Mouse (Mus musculus) heart, adult 18-20 months (tissue): ENCODE results near the gene Gm3336. TPM values are rescaled to one million over a fixed set of nuclear protein-coding genes. Genes with fewer than 3 reads are reported as not detected.

Source experiments
- DNase-seq, 2 experiments: peaks; one replicate each; pipeline ENCODE4 v3.0.0; 2021 to 2022; ENCODE audit warnings: mixed read lengths in 1 of 2
- long read RNA-seq, 2 experiments: library from polyadenylated mRNA; stranded (forward); transcript quantifications; one replicate each; pipeline ENCODE4 v2.0.0; 2021
- total RNA-seq, 2 experiments: library from RNA; stranded (reverse); gene quantifications; 2 replicates each; pipeline ENCODE4 v1.2.3; 2021

Gm3336 gene
- not detected for total RNA-seq
- long read RNA-seq, experiment 1: 0 reads
- long read RNA-seq, experiment 2: 0 reads

DNA sequence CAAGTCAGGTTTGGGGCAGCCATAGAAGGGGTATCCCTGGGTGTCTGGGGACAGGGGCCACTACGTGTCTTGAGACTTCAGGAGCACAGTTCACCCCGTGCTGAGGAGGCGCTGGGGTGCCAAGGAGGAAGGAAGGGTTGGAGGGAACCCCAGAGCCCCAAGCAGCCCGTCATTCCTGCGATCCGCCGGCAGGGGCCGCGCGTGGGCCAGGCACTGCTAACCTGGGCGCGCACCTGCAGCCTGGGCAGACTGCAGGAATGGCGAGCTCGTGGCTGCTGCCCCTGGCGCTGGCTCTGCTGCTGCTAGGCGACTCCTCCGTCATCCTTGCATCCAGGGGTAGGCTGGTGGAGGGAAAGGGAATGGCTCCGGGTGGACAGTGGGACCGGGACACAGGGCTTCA, at the start of gene Gm3336:
Gene Gm3336 (plus strand): TSS at position 247 of the 400 bp plus-strand sequence.
- DNase-seq: peak; percentile 56 to 73

GRCm38 (mm10) chr8:70671615-70672324, 46.6 kb upstream of the Gm3336 start:
- DNase-seq: peak; percentile 72 to 81

GRCm38 (mm10) chr8:70672325-70673078, 45.8 kb upstream of the Gm3336 start:
- no peak for DNase-seq

- DNase-seq: peak; percentile 99 to 100
These were observed 45.1 kb upstream of the Gm3336 start, which contains the start of gene Lsm4 for GRCm38 (mm10) chr8:70673079-70673856. TSS of gene Lsm4 (plus strand) at chr8:70673248.

DNA sequence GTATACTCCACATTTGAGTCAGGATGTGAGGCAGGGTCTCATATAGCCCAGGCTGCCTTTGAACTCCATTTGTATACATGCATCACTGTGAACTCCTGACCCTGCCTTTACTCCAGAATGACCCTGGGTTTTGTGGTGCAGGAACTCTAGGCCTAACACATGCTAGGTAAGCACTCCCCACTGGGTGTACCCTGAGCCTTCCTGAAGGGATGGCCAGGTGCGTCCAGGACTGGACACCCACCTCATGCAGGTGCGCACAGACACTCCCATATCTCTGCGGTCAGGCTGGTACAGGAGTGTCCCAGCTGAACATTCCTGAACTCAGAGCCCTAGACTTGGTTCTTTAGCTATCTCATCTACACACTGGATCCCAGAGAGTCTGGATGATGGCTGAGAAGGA, 44.2 kb upstream of the Gm3336 start:
- DNase-seq: no peak

- no peak for DNase-seq
These were observed 43.6 kb upstream of the Gm3336 start for GRCm38 (mm10) chr8:70674716-70675115.

- no peak for DNase-seq
These were observed 43.0 kb upstream of the Gm3336 start for GRCm38 (mm10) chr8:70675336-70675735.

DNA sequence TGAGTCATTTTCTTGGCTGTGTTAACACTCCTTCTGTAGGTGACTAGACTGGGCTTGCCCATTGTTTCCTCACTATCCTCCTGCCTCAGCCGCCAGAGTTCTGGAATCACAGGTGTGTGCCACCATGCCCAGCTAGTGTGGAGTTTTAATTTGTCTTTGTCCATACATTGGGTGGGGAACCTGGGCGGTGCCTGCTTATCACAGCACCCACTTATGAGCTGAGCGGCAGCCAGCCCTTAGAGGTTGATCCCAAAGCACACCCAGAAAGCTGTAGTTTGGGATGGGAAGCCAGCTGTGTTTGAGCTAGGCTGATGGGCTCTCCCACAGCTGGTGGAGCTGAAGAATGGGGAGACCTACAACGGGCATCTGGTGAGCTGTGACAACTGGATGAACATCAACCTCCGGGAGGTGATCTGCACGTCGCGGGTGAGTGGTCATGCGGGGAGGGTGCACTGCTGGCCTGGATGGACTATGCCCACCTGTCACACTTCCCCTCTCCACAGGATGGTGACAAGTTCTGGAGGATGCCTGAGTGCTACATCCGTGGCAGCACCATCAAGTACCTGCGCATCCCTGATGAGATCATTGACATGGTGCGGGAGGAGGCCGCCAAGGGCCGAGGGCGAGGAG, 40.8 kb upstream of the Gm3336 start:
- DNase-seq: no peak

DNA sequence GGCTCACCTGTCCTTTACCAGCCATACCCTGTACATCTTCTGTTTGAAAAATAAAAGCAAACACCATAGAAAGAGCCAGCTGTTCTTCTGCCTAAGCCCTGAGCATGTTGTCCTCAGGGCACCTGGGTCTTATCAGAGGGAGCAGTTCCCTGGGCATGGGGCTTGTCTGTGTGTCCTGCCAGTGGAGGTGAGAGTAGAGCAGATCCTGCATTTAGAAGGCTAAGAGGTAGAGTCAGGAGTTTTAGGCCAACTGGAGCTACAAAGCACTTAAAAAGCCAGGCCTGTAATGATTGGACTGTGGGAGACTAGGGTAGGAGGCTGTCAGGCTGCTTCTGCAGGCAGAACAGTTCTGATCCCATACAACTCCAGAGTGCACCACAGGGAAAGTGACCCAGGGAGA, 39.7 kb upstream of the Gm3336 start:
- DNase-seq: no peak

GRCm38 (mm10) chr8:70679404-70679803, 38.9 kb upstream of the Gm3336 start:
- DNase-seq: no peak

GRCm38 (mm10) chr8:70680039-70680438, 38.3 kb upstream of the Gm3336 start:
- peak; percentile 49 to 63 for DNase-seq

DNA sequence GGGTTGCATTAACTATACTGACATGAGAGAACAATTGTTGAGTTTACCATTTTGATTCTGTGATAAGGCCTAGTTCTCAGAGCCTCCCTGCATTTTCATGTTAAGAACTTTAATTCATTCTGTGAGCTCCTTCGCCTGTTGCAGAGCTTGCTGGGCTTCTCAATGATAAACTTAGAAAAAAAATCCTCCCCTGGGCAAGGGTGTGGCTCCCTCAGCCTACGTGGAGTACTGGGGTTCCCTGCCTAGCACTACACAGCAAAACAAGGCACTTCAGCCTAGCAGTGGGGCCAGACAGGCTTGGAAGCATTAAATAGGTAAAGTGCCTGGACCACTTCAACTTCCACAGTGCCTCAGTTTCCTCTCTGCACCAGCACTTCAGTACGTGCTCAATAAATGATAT, 36.9 kb upstream of the Gm3336 start:
- DNase-seq: no peak

GRCm38 (mm10) chr8:70682193-70682592, 36.1 kb upstream of the Gm3336 start:
- peak; percentile 83 to 93 for DNase-seq

DNA sequence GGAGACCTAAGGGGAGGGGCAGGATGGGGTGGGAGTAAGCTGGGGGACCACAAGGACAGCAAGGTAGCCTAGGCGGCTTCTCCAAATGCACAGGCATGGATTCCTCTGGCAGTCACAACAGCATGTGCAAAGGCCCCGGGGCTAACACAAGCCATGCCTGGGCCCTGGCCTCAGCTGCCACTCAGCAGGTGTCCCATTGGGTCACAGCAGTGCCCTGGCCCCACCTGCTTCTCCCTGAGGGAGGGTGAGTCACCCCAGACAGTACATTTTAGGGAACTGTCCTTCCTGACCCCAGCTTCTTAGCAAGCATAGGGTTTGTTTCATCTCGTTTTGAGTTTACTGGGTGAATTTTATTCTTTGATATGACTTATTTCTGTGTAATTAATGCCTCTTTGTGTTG, 35.7 kb upstream of the Gm3336 start:
- no peak for DNase-seq

GRCm38 (mm10) chr8:70684291-70684690, 34.1 kb upstream of the Gm3336 start:
- DNase-seq: no peak

DNA sequence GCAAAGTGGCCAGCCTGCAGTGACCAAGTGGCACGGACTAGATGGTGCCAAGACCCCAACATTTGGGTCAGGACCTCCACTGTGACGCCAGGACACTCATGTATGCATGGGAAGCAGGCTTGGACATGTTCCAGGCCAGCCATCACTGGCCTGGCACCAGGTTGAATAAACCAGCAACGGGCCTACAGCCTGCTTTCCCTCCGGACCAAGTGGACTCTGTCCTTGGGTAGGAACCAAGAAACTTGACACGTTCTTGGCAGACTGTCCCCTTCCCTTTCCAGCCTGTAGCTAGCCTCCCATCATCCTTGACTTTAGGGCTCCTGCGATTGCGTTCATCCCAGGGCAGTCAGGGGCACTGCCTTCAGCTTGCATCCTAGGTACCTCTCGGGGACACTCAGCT, 30.8 kb upstream of the Gm3336 start:
- DNase-seq: peak; percentile 87 to 88

- DNase-seq: no peak
These were observed 30.2 kb upstream of the Gm3336 start for GRCm38 (mm10) chr8:70688136-70688535.

- no peak for DNase-seq
These were observed 28.4 kb upstream of the Gm3336 start for GRCm38 (mm10) chr8:70689892-70690390.

GRCm38 (mm10) chr8:70691230-70691629, 27.1 kb upstream of the Gm3336 start:
- DNase-seq: no peak

DNA sequence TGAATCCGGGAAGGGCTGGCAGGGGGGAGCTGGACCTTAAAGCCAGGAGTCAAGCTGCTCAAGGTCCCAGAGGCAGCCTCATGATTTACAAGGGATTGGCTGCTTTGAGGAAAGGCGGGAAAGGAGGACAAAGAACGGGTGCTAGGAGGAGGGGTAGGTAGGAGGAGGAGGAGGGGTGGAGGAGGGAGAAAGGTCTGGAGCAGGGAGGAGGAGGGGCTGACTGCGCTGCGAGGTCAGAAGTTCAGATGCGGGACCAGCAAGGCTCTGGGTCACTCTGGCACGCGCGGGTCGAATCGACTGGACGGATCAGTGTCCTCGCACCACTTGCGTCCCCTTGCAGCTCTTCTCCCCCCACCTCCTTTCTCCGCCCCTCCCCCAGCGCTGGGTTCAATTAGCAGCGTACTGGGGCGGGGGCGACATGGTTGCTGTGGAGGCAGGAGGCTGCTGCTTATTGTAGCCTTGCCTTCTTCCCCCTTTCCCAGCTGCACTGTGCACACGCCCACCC, 26.6 kb upstream of the Gm3336 start:
- no peak for DNase-seq

DNA sequence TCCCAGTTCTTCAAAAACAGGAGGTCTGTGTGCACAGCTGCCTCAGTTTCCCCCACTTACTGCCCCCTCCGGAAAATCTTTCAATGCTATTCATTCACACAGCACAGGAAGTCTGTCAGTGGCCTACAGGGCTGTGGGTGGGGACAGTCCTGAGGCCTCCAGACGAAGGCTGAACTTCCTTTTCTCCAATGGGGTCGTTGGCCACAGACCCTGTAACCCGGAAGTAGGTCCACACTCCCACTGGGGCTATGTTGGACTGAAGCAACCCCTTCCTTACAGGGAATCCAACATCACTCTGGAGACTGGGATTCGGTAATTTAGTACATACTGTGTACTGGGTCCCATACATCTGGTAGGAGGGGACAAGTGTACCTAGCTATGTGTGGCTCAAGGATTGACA, 24.7 kb upstream of the Gm3336 start:
- no peak for DNase-seq
